Mouse (Mus musculus) layer of hippocampus, adult 18-20 months (tissue): ENCODE measurements around the gene Cdc42. TPM values are rescaled to one million over a fixed set of nuclear protein-coding genes. Genes with fewer than 3 reads are reported as not detected.

Experiments
- DNase-seq, 2 experiments: peaks; one replicate each; pipeline ENCODE4 v3.0.0; 2022; ENCODE audit warnings: low spot score in 2 of 2
- total RNA-seq, 2 experiments: library from RNA; stranded (reverse); gene quantifications; 2 replicates each; pipeline ENCODE4 v1.2.3; 2021

Gene Cdc42
- total RNA-seq, 2 experiments from 2014 or later: 285 to 289 TPM

GRCm38 (mm10) chr4:137316027-137316770 lies 41.3 kb downstream of the Cdc42 start:
- no peak for DNase-seq

GRCm38 (mm10) chr4:137315061-137315460 lies 42.5 kb downstream of the Cdc42 start:
- DNase-seq: no peak

GRCm38 (mm10) chr4:137314561-137314960 lies 43.0 kb downstream of the Cdc42 start:
- no peak for DNase-seq

- no peak for DNase-seq
These were observed 44.0 kb downstream of the Cdc42 start for GRCm38 (mm10) chr4:137313511-137313910.

- DNase-seq: peak in 1 of 2 experiments; percentile 71
These were observed 49.1 kb downstream of the Cdc42 start for GRCm38 (mm10) chr4:137308377-137308776.

- peak in 1 of 2 experiments; percentile 53 for DNase-seq
These were observed 50.4 kb downstream of the Cdc42 start for GRCm38 (mm10) chr4:137306991-137307706.

- DNase-seq: no peak
These were observed 51.0 kb downstream of the Cdc42 start for GRCm38 (mm10) chr4:137306577-137306888.

- no peak for DNase-seq
These were observed 51.5 kb downstream of the Cdc42 start for GRCm38 (mm10) chr4:137305831-137306576.

GRCm38 (mm10) chr4:137305066-137305465 lies 52.5 kb downstream of the Cdc42 start:
- DNase-seq: no peak

GRCm38 (mm10) chr4:137304106-137304505 lies 53.4 kb downstream of the Cdc42 start:
- peak in 1 of 2 experiments; percentile 31 for DNase-seq

GRCm38 (mm10) chr4:137301635-137302034 lies 55.9 kb downstream of the Cdc42 start:
- no peak for DNase-seq

- no peak for DNase-seq
These were observed 57.3 kb downstream of the Cdc42 start for GRCm38 (mm10) chr4:137300227-137300626.

GRCm38 (mm10) chr4:137298406-137298805 lies 59.1 kb downstream of the Cdc42 start:
- DNase-seq: no peak

- peak in 1 of 2 experiments; percentile 62 for DNase-seq
These were observed 59.9 kb downstream of the Cdc42 start for GRCm38 (mm10) chr4:137297611-137298010.

- DNase-seq: no peak
These were observed 62.6 kb downstream of the Cdc42 start for GRCm38 (mm10) chr4:137294951-137295350.

- no peak for DNase-seq
These were observed 63.0 kb downstream of the Cdc42 start for GRCm38 (mm10) chr4:137294474-137294873.

GRCm38 (mm10) chr4:137294032-137294431 lies 63.5 kb downstream of the Cdc42 start:
- no peak for DNase-seq

- DNase-seq: no peak
These were observed 64.9 kb downstream of the Cdc42 start for GRCm38 (mm10) chr4:137292625-137293024.

- peak in 1 of 2 experiments; percentile 53 for DNase-seq
These were observed 67.3 kb downstream of the Cdc42 start for GRCm38 (mm10) chr4:137290250-137290649.

- no peak for DNase-seq
These were observed 67.8 kb downstream of the Cdc42 start for GRCm38 (mm10) chr4:137289701-137290100.

- DNase-seq: no peak
These were observed 69.7 kb downstream of the Cdc42 start for GRCm38 (mm10) chr4:137287818-137288217.

GRCm38 (mm10) chr4:137287206-137287605 lies 70.3 kb downstream of the Cdc42 start:
- DNase-seq: no peak
